In genomic region chr3:32659506-32659905, GRCm38 (mm10) we compare ENCODE assay signal across 12 mouse cellular contexts.
"Had no signal": no experiment of that assay in that cellular context is flagged by ENCODE, and none has a peak within 500 bp of the region (broad histone marks: within the 10 kb centered on the region; RNA-seq: fewer than 3 reads in every experiment).

No protein-coding gene starts in this region.

- H3K27me3 ChIP-seq: limb, embryonic 13.5 days; midbrain, embryonic 12.5 days; neural tube, embryonic 13.5 days; stomach, embryonic 15.5 days had no signal

- H3K27ac ChIP-seq: limb, embryonic 13.5 days; liver, embryonic 14.5 days; midbrain, embryonic 12.5 days; neural tube, embryonic 13.5 days; stomach, embryonic 15.5 days had no signal

- DNase-seq: kidney, adult 8-10 months; kidney, postnatal 36 days; left cerebral cortex, postnatal 4 days; lung, adult 2 months; lung, postnatal 14 days; right cerebral cortex, postnatal 14 days had no signal

- H3K4me3 ChIP-seq: limb, embryonic 13.5 days; midbrain, embryonic 12.5 days; neural tube, embryonic 13.5 days had no signal

- H3K9ac ChIP-seq: limb, embryonic 13.5 days; liver, embryonic 14.5 days; midbrain, embryonic 12.5 days; neural tube, embryonic 13.5 days; stomach, embryonic 15.5 days had no signal

- H3K36me3 ChIP-seq: limb, embryonic 13.5 days; midbrain, embryonic 12.5 days; neural tube, embryonic 13.5 days; stomach, embryonic 15.5 days had no signal

- H3K4me1 ChIP-seq: limb, embryonic 13.5 days; midbrain, embryonic 12.5 days; neural tube, embryonic 13.5 days; stomach, embryonic 15.5 days had no signal

- H3K4me2 ChIP-seq: limb, embryonic 13.5 days; midbrain, embryonic 12.5 days; neural tube, embryonic 13.5 days had no signal

- H3K9me3 ChIP-seq: limb, embryonic 13.5 days; midbrain, embryonic 12.5 days; neural tube, embryonic 13.5 days; stomach, embryonic 15.5 days had no signal

- ATAC-seq: midbrain, embryonic 16.5 days had no signal
